Comparison of ENCODE assay signal across 8 mouse cellular contexts in genomic region chr17:64575240-64575639, GRCm38 (mm10). TPM values are rescaled to one million over a fixed set of nuclear protein-coding genes. Genes with fewer than 3 reads are reported as not detected.
A peak's percentile ranks its signal among the peaks of the same experiment; 100 is the strongest.
DNase-seq lines count a peak whose midpoint lies in the region; ATAC-seq lines count a peak whose summit lies in the region.

No protein-coding gene starts in this region.

- H3K27me3 ChIP-seq in liver, embryonic 12.5 days (replicated peaks), result peaks cover 14% of the 10 kb centered on the region; the same call in 1 of the 2 replicates

- peak; percentile 33 for DNase-seq in liver
- DNase-seq in adrenal gland, postnatal 14 days, result peak; percentile 24
- peak; percentile 15 for DNase-seq in lung, postnatal 25 days (ENCODE audit: low spot score)
- peak; percentile 59 for DNase-seq in thymus, postnatal 25 days
- no peak for DNase-seq in right cerebral cortex, postnatal 14 days
- DNase-seq in Muller cell, postnatal 12 days (ENCODE audit: inconsistent ontology term), result no peak
- no peak for DNase-seq in layer of hippocampus, adult 9-11 months

- H3K4me1 ChIP-seq in liver, embryonic 12.5 days, result 0 out of 2 replicates have a peak, but pooled peaks cover 8% of the 10 kb centered on the region

- H3K4me2 ChIP-seq in liver, embryonic 12.5 days, result no peak overlapping the region

- no peak for ATAC-seq in liver, embryonic 12.5 days

- no peaks in the 10 kb centered on the region for H3K36me3 ChIP-seq in liver, embryonic 12.5 days

- no peak overlapping the region for H3K27ac ChIP-seq in liver, embryonic 12.5 days

- WGBS in liver, embryonic 12.5 days (ENCODE audit: insufficient replicate concordance), result 67% methylated on average over 6 of the region's 6 CpGs

- H3K9me3 ChIP-seq in liver, embryonic 12.5 days (replicated peaks), result no peaks in the 10 kb centered on the region

- H3K9ac ChIP-seq in liver, embryonic 12.5 days, result no peak overlapping the region

- H3K4me3 ChIP-seq in liver, embryonic 12.5 days, result no peak overlapping the region

RNA-seq across cellular contexts. Expression of gene Man2a1, which starts 25.3 kb away (rescaled TPM):
- polyA plus RNA-seq in liver, embryonic 12.5 days (2016; fragmentation: Nextera tagmentation; extraction: Ambion mirVana), result 5.9 and 7.3 TPM in 2 replicates
- total RNA-seq in adrenal gland, postnatal 14 days (2021), result 150 and 156 TPM in 2 replicates

Comparison
In these comparisons a context has a peak if more than half of its experiments do, and no peak if none do; other contexts are left out.
1. DNase-seq: peak in liver (single experiment), adrenal gland, postnatal 14 days (single experiment), lung, postnatal 25 days (single experiment) and thymus, postnatal 25 days (single experiment); none in right cerebral cortex, postnatal 14 days (single experiment), Muller cell, postnatal 12 days (single experiment) and layer of hippocampus, adult 9-11 months (single experiment).